11 mouse cellular contexts compared by ENCODE assay signal in the genomic region with DNA sequence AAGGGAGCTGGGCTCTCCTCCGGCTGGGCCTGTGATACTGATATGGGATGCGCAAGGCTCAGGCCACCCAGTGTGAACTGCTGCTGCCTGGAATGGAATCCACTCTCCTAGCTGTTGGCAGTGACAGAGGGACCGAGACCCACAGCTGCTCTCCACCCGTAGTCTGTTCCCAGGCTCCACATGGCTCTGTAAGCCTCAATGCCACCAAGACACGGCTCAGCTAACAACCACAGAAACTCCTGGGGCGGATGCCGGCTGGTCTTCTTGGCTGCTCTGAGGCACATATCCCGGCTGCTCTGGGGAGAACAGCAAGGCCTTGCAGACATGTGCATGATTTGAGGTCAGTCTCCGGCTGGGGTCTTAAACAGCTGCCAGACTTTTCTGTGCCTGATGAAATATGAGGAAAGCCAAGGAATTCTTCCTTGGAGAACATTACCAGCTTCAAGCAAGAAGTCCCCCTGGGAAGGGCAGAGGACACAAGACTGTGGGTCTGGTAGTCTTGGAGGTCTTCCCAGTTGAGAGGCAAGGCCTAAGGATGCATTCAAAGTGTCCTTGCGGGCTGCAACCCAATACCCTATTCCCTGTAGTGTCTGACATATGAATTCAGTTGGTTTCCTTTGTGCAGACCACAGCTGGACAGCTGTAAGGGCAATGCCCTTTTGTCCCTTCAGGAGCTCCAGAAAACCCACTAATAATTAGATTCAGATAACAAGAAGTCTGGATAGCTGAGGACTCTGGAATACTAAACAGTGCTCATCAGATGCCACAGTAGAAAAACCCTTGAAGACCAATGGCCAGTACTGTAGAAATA. TPM values are rescaled to one million over a fixed set of nuclear protein-coding genes. Genes with fewer than 3 reads are reported as not detected.
DNase-seq lines count a peak whose midpoint lies in the region; ATAC-seq and TF ChIP-seq lines count a peak whose summit lies in the region.
"Had no signal": no experiment of that assay in that cellular context is flagged by ENCODE, and none has a peak within 500 bp of the region (broad histone marks: within the 10 kb centered on the region; RNA-seq: fewer than 3 reads in every experiment).

No protein-coding gene starts in this region.

- peak overlapping the region; percentile 42 for H3K27ac ChIP-seq in intestine, embryonic 16.5 days (ENCODE audit: low read length)
- peak overlapping the region; percentile 40; the same call in 1 of the 2 replicates for H3K27ac ChIP-seq in stomach, postnatal 0 days (replicated peaks)

- no peaks in the 10 kb centered on the region for H3K36me3 ChIP-seq in intestine, embryonic 16.5 days (ENCODE audit: control insufficient read depth, insufficient read depth, low read length)
- H3K36me3 ChIP-seq in stomach, postnatal 0 days (ENCODE audit: control insufficient read depth, insufficient read depth, low read length) = no peaks in the 10 kb centered on the region

- no peaks in the 10 kb centered on the region for H3K27me3 ChIP-seq in intestine, embryonic 16.5 days (replicated peaks; ENCODE audit: control insufficient read depth, insufficient read depth, low read length)
- H3K27me3 ChIP-seq in stomach, postnatal 0 days (ENCODE audit: control insufficient read depth, insufficient read depth, low read length) = no peaks in the 10 kb centered on the region

- H3K4me1 ChIP-seq in lung, adult 2 months (ENCODE audit: control insufficient read depth, insufficient read depth, low read length) = no peaks in the 10 kb centered on the region; the same call in 1 of the 2 replicates
- H3K4me1 ChIP-seq in intestine, embryonic 16.5 days (ENCODE audit: control insufficient read depth, insufficient read depth, low read length) = peaks cover 27% of the 10 kb centered on the region
- H3K4me1 ChIP-seq in stomach, postnatal 0 days (replicated peaks; ENCODE audit: control insufficient read depth, insufficient read depth) = 0 out of 2 replicates have a peak, but pooled peaks cover 2% of the 10 kb centered on the region

- TF ChIP-seq POLR2A in lung, adult 2 months (IDR thresholded peaks at IDR 0.05; ENCODE audit: borderline replicate concordance, extremely low read depth, low read depth, low read length) = no peak

- TF ChIP-seq EP300 in stomach, postnatal 0 days (optimal IDR thresholded peaks at IDR 0.05) = no peak

- peak; percentile 41 for ATAC-seq in intestine, embryonic 16.5 days
- ATAC-seq in stomach, postnatal 0 days (ENCODE audit: low FRiP score, low TSS enrichment) = no peak

- H3K9ac ChIP-seq in intestine, embryonic 16.5 days (ENCODE audit: low read depth, low read length) = no peak overlapping the region
- no peak overlapping the region for H3K9ac ChIP-seq in stomach, postnatal 0 days (ENCODE audit: low read length)

- no peak for TF ChIP-seq CTCF in lung, adult 2 months (IDR thresholded peaks at IDR 0.05; ENCODE audit: insufficient read depth, low read length)
- no peak for TF ChIP-seq CTCF in stomach, postnatal 0 days (IDR thresholded peaks at IDR 0.05; ENCODE audit: low read depth)

- peak; percentile 49 to 53 for DNase-seq in cerebellum, postnatal 14 days
- DNase-seq in cerebellum, adult 9-10 months = no peak
- DNase-seq in lung, adult 18-20 months = peak; percentile 30 to 49
- no peak for DNase-seq in lung, adult 2 months
- no peak for DNase-seq in stomach, postnatal 0 days (ENCODE audit: low spot score)
- no peak for DNase-seq in left cerebral cortex, postnatal 25 days (ENCODE audit: low spot score in 2 of 2)
- DNase-seq in right cerebral cortex, postnatal 4 days = no peak
- DNase-seq: embryo, embryonic 11 days had no signal

- WGBS in lung, adult 2 months = 68% methylated on average over 10 of the region's 10 CpGs
- WGBS in intestine, embryonic 16.5 days = 59% methylated on average over 10 of the region's 10 CpGs
- 51% methylated on average over 10 of the region's 10 CpGs for WGBS in stomach, postnatal 0 days

- intact Hi-C loops in left cerebral cortex, postnatal 25 days (cut with DNase I) = no loop called here

- no peak overlapping the region for H3K4me3 ChIP-seq in lung, adult 2 months (replicated peaks; ENCODE audit: extremely low read depth, low read depth, low read length)
- H3K4me3 ChIP-seq in intestine, embryonic 16.5 days (ENCODE audit: low read length) = no peak overlapping the region
- H3K4me3 ChIP-seq in stomach, postnatal 0 days (ENCODE audit: low read depth, low read length) = no peak overlapping the region

- no peaks in the 10 kb centered on the region for H3K9me3 ChIP-seq in intestine, embryonic 16.5 days (ENCODE audit: control insufficient read depth, low read length)
- H3K9me3 ChIP-seq in stomach, postnatal 0 days (ENCODE audit: control insufficient read depth, low read length) = no peaks in the 10 kb centered on the region

- no peak overlapping the region for H3K4me2 ChIP-seq in intestine, embryonic 16.5 days (ENCODE audit: low read depth, low read length)
- H3K4me2 ChIP-seq in stomach, postnatal 0 days (replicated peaks; ENCODE audit: low read depth) = no peak overlapping the region

RNA-seq across cellular contexts. Expression of a gene that starts 17.1 kb away (rescaled TPM):
- not detected in 2 replicates for polyA plus RNA-seq in lung, adult 2 months (2012; rRNA removed)
- 0.07 and 0.10 TPM in 2 replicates for polyA plus RNA-seq in intestine, embryonic 16.5 days (2015; fragmentation: Nextera tagmentation; extraction: Ambion mirVana)
- not detected in 2 replicates for polyA plus RNA-seq in stomach, postnatal 0 days (2015; fragmentation: Nextera tagmentation; extraction: Ambion mirVana)
- total RNA-seq in left cerebral cortex, postnatal 25 days (2021) = under 1 TPM in 1 of 2 experiments, not detected in 1; 0.23 TPM
- total RNA-seq: hematopoietic stem cell, adult 5-6 weeks; megakaryocyte progenitor cell, adult 5-6 weeks had no signal

RNA-seq across cellular contexts. Expression of a gene that starts 40.3 kb away (rescaled TPM):
- 3.6 and 6.6 TPM in 2 replicates for polyA plus RNA-seq in lung, adult 2 months (2012; rRNA removed)
- 36.4 and 43.2 TPM in 2 replicates for polyA plus RNA-seq in intestine, embryonic 16.5 days (2015; fragmentation: Nextera tagmentation; extraction: Ambion mirVana)
- polyA plus RNA-seq in stomach, postnatal 0 days (2015; fragmentation: Nextera tagmentation; extraction: Ambion mirVana) = 27.4 and 29.6 TPM in 2 replicates
- not detected for total RNA-seq in left cerebral cortex, postnatal 25 days (2021)

Comparison
In these comparisons a context has a peak if more than half of its experiments do, and no peak if none do; other contexts are left out.
1. DNase-seq: peak in cerebellum, postnatal 14 days (2 of 2) and lung, adult 18-20 months (2 of 2); none in cerebellum, adult 9-10 months (single experiment), lung, adult 2 months (single experiment), stomach, postnatal 0 days (single experiment), left cerebral cortex, postnatal 25 days (0 of 2) and right cerebral cortex, postnatal 4 days (single experiment).